Mouse (Mus musculus) limb, embryonic 14.5 days (tissue): Measurements from ENCODE around the gene Pno1. TPM values are rescaled to one million over a fixed set of nuclear protein-coding genes. Genes with fewer than 3 reads are reported as not detected.
A peak's percentile ranks its signal among the peaks of the same experiment; 100 is the strongest.
"Not testable (repeated sequence)": the region's sequence is repeated elsewhere in the genome, so short reads cannot be mapped to it uniquely, and the experiment has no call there.

Experiments
- ATAC-seq: fragments of 200-750 bp; cut with Nextera tagmentation; 2 replicates; pipeline ENCODE4 v1.8.0; 2017; ENCODE audit warnings: low read depth, moderate number of reproducible peaks, moderate TSS enrichment; ENCODE audit not compliant: low FRiP score
- DNase-seq: peaks from one replicate; pipeline ENCODE4 v3.0.0-alpha.2; 2015; ENCODE audit warnings: low spot score
- H3K27ac ChIP-seq: fragments of 300-500 bp; sonication (generic); replicated peaks from 2 replicates; pipeline ENCODE4 v1.5.1; 2014; ENCODE audit warnings: low read depth, mild to moderate bottlenecking, low read length, moderate library complexity, mixed read lengths
- H3K27me3 ChIP-seq: fragments of 300-500 bp; sonication (generic); 2 replicates; pipeline ENCODE4 v1.6.1; 2014; ENCODE audit warnings: low read length, mixed read lengths; ENCODE audit not compliant: control insufficient read depth, insufficient read depth
- H3K36me3 ChIP-seq: fragments of 300-500 bp; sonication (generic); 2 replicates; pipeline ENCODE4 v1.6.1; 2014; ENCODE audit warnings: mild to moderate bottlenecking, low read length, moderate library complexity, mixed read lengths; ENCODE audit not compliant: control insufficient read depth, insufficient read depth
- H3K4me1 ChIP-seq: fragments of 300-500 bp; sonication (generic); 2 replicates; pipeline ENCODE4 v1.6.1; 2014; ENCODE audit warnings: antibody characterized with exemption, low read length, mixed read lengths; ENCODE audit not compliant: control insufficient read depth, insufficient read depth
- H3K4me2 ChIP-seq: fragments of 300-500 bp; sonication (generic); replicated peaks from 2 replicates; pipeline ENCODE4 v1.6.1; 2014; ENCODE audit warnings: low read depth, mild to moderate bottlenecking, low read length, moderate library complexity; ENCODE audit not compliant: severe bottlenecking
- H3K4me3 ChIP-seq: fragments of 300-500 bp; sonication (generic); replicated peaks from 2 replicates; pipeline ENCODE4 v1.5.1; 2014; ENCODE audit warnings: low read length
- H3K9ac ChIP-seq: fragments of 300-500 bp; sonication (generic); 2 replicates; pipeline ENCODE4 v1.6.1; 2014; ENCODE audit warnings: mild to moderate bottlenecking, low read depth, low read length, moderate library complexity; ENCODE audit not compliant: severe bottlenecking
- H3K9me3 ChIP-seq: fragments of 300-500 bp; sonication (generic); 2 replicates; pipeline ENCODE4 v1.6.1; 2016; ENCODE audit warnings: low read length; ENCODE audit not compliant: control insufficient read depth
- POLR2A ChIP-seq: fragments of 200-500 bp; IDR thresholded peaks from 2 replicates; pipeline ENCODE4 v1.8.0; 2012; ENCODE audit warnings: inconsistent platforms, mild to moderate bottlenecking, moderate library complexity, borderline replicate concordance; ENCODE audit not compliant: insufficient read depth, insufficient read length; ENCODE audit errors: extremely low read depth
- WGBS: fragments of 180-500 bp; shearing (Covaris S2); extraction: QIAGEN DNeasy Blood & Tissue Kit; methylation state at CpG from one replicate; pipeline ENCODE4 v1.1.7; 2014; 5-methylcytosine and 5-hydroxymethylcytosine counted together
- polyA plus RNA-seq, 2 experiments: library from polyadenylated mRNA; depleted of rRNA in 1 of 2; stranded (reverse) in 1 of 2; unstranded in 1 of 2; fragments of >200 nt; fragmentation: Nextera tagmentation in 1 of 2; extraction: Ambion mirVana in 1 of 2; gene quantifications; 2 replicates each; pipeline versions ENCODE4 v1.2.1 to v1.2.3; 2012 to 2014

The Pno1 gene
- polyA plus RNA-seq (2012; rRNA removed) (15.0 and 20.0 TPM in 2 replicates), polyA plus RNA-seq (2014; fragmentation: Nextera tagmentation; extraction: Ambion mirVana) (71.4 and 75.6 TPM in 2 replicates)

DNA sequence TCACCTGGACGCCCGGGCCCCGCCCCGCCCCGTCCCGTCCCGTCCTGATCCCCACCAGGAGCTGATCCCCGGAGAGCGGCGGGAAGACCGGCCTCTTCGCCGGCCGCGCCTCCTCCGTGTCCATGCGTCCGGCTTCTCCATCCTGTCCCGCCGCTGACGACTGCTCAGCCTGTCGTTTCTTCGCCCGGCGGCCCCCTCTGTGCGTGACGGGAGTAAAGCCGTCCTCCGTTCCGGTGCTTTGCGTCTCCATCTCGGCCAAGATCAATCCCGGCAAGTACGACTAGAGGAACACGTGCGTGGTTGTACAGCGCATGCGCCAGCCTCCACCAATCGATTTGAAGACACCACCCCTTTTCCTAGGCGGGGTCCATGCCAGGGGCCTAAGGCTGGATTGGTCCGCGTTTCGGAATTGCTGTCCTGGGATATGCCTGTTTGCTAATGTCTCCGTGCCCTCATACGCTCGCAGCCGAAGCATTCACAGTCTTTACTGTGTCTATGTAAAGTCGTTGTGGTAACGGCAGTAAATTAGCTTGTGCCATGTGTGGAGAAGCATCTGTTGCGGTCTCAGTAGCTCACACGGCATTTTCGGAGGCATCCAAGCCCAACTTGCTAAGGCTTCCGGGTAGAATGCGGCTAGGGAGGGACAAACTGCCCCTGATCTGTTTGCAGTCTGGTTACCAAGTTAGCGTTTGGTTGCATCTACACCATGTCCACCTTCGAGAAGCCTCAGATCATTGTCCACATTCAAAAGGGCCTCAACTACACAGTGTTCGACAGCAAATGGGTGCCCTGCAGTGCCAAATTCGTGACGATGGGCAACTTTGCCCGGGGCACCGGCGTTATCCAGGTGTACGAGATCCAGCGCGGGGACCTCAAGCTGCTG lies at the start of gene Pno1:
Pno1 (minus strand) TSS at position 311 of the 883 bp plus-strand sequence.
- peaks cover 10% of the 10 kb centered on the region for H3K4me1 ChIP-seq
- no peaks in the 10 kb centered on the region for H3K27me3 ChIP-seq
- H3K9me3 ChIP-seq: no peaks in the 10 kb centered on the region
- H3K4me2 ChIP-seq: peak within 1 kb of the TSS; percentile 59
- H3K27ac ChIP-seq: peak within 1 kb of the TSS; percentile 86
- H3K36me3 ChIP-seq: peaks cover 17% of the 10 kb centered on the region
- TF ChIP-seq POLR2A: peak; percentile 60; the same call in 1 of the 2 replicates
- peak within 1 kb of the TSS; percentile 83 for H3K4me3 ChIP-seq
- peak; percentile 99 for DNase-seq
- H3K9ac ChIP-seq: peak within 1 kb of the TSS; percentile 83
- ATAC-seq: peak; percentile 98
- WGBS: under 1% methylated on average over 64 of the region's 65 CpGs

DNA sequence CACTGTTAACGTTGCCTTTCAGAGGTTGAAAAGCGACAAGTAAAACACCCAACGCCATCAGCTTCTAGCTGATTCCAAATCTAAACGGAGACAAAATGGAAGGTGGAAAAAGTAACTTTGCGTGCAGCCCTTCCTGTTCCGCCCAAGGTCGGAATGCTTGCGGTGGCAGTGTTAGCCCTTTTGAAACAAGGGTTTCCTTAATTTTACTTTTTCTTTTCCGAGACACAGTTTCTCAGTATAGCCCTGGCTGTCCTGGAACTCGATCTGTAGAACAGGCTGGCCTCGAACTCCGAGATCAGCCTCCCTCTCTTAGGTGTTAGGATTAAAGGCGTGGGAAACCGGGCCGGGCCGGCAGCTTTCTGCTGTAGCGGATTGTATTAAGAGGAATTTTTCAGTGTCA lies 46.5 kb upstream of the Pno1 start:
- TF ChIP-seq POLR2A: no peak
- peak overlapping the region; percentile 53 for H3K4me2 ChIP-seq
- H3K4me3 ChIP-seq: peak overlapping the region; percentile 91
- ATAC-seq (peak; percentile 64; the same call in 1 of the 2 replicates), DNase-seq (peak; percentile 60)
- peak overlapping the region; percentile 93 for H3K27ac ChIP-seq
- H3K9ac ChIP-seq: peak overlapping the region; percentile 95
- under 1% methylated on average over 17 of the region's 17 CpGs for WGBS
- H3K36me3 ChIP-seq: no peaks in the 10 kb centered on the region
- no peaks in the 10 kb centered on the region for H3K9me3 ChIP-seq
- no peaks in the 10 kb centered on the region for H3K27me3 ChIP-seq
- H3K4me1 ChIP-seq: peaks cover 2% of the 10 kb centered on the region

DNA sequence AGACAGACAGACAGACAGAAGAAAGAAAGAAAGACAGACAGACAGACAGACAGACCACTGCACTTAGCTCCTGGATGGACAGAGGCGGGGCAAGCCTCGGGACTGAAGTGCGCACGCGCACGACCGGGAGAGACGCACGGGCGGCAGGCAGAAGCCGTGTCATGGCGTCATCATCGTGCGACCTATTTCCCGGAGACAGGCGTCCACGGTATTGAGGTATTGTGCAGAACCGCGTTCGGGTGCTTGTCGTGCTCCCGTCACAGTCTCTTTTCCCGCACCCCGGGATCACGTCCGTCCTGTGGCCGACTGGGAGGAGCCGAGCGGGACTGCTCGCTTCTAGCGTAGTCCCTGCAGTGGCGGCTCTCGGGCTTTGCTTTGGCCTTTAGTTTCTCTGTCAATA lies 46.1 kb upstream of the Pno1 start, which contains the start of gene C1d:
C1d (plus strand) TSS at position 137 of the 400 bp plus-strand sequence.
- Histone ChIP-seq H3K9me3 (no peaks in the 10 kb centered on the region), H3K4me2 (peak within 1 kb of the TSS; percentile 54), H3K27me3 (no peaks in the 10 kb centered on the region), H3K27ac (peak within 1 kb of the TSS; percentile 93), H3K4me3 (peak within 1 kb of the TSS; percentile 91), H3K36me3 (no peaks in the 10 kb centered on the region), H3K4me1 (peaks cover 2% of the 10 kb centered on the region), H3K9ac (peak within 1 kb of the TSS; percentile 95)
- 1% methylated on average over 33 of the region's 33 CpGs for WGBS
- DNase-seq (peak; percentile 96), ATAC-seq (peak; percentile 89)
- peak; percentile 57; the same call in 1 of the 2 replicates for TF ChIP-seq POLR2A

DNA sequence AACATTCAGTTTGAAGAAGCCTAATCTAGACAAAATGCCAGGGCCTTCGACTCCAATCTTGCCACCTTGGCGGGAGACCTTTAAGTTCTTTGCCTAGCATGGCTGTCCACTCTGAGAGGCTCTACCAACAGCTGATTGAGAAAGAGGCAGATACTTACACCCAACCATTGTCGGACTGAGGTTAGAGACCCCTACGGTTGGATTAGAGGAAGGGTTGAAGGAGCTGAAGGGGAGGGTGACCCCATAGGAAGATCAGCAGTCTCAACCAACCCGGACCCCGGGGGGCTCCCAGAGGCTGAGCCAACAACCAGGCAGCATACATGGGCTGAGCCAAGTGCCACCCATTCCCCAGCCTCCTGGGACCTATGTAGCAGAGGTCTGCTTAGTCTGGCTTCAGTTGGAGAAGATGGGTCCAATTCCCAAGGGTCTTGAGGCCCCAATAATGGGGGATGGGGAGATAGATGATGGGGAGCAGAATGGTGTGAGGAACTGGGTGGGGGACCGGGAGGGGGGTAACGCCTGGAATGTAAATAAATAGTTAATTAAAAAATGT lies 45.5 kb upstream of the Pno1 start:
- Histone ChIP-seq H3K27me3 (no peaks in the 10 kb centered on the region), H3K9me3 (no peaks in the 10 kb centered on the region), H3K4me2 (peak overlapping the region; percentile 54), H3K36me3 (no peaks in the 10 kb centered on the region), H3K4me3 (peak overlapping the region; percentile 91), H3K4me1 (peaks cover 2% of the 10 kb centered on the region), H3K27ac (no peak overlapping the region), H3K9ac (no peak overlapping the region; the same call in 1 of the 2 replicates)
- peak; percentile 13 for DNase-seq
- 63% methylated on average over 8 of the region's 8 CpGs for WGBS
- peak; percentile 28; the same call in 1 of the 2 replicates for ATAC-seq
- no peak for TF ChIP-seq POLR2A

DNA sequence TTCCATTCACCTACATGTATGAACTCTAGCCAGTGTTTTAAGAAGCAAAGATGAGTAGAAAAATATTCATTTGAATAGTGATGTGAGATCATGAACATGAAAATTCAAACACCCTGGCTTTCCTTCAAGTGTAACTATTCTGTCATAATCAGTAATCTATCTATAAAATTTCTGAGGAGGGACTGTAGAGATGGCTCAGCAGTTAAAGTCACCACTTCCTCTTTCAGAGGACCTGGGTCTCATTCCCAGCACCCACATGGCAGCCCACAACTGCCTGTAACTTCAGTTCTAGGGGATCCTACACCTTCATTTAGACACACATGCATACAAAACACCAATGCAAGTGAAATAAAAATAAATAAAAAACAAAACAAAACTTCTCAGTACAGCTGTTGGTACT lies 37.3 kb upstream of the Pno1 start:
- no peaks in the 10 kb centered on the region for H3K4me1 ChIP-seq
- no peak for ATAC-seq
- no peak overlapping the region for H3K4me3 ChIP-seq
- no peaks in the 10 kb centered on the region for H3K9me3 ChIP-seq
- TF ChIP-seq POLR2A: no peak
- no peak for DNase-seq
- H3K4me2 ChIP-seq: no peak overlapping the region
- H3K9ac ChIP-seq: no peak overlapping the region
- no peaks in the 10 kb centered on the region for H3K27me3 ChIP-seq
- no peak overlapping the region for H3K27ac ChIP-seq
- H3K36me3 ChIP-seq: no peaks in the 10 kb centered on the region

DNA sequence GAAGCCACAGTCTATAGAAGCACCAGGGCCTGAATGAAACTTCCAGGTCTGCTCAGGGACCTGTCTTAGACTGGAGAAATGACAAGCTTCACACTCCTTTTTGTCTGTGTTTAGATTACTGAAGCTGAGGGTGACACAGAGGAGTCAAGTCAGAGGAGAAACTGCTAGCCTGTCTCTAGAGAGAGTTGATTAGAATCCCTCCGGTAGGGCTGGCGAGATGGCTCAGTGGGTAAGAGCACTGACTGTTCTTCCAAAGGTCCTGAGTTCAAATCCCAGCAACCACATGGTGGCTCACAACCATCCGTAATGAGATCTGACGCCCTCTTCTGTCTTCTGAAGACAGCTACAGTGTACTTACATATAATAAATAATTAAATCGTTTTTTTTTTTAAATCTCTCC lies 27.2 kb upstream of the Pno1 start:
- H3K9ac ChIP-seq, H3K4me2 ChIP-seq, H3K4me3 ChIP-seq, H3K9me3 ChIP-seq, H3K27me3 ChIP-seq, ATAC-seq, H3K36me3 ChIP-seq, H3K27ac ChIP-seq, H3K4me1 ChIP-seq, DNase-seq: not testable (repeated sequence)
- 89% methylated on average over 5 of the region's 5 CpGs for WGBS
